Mouse (Mus musculus): ENCODE measurements at regions not wholly inside any gene's neighbourhood (a gene's known extent, or its start where the extent isn't known, plus 50 kb on each side); places are given as distances from the start of the nearest gene placed in this dataset.
A peak's percentile ranks its signal among the peaks of the same experiment; 100 is the strongest.

GRCm38 (mm10) chr3:103408724-103409123 lies 129.6 kb downstream of the Trim33 start:
- no peak for DNase-seq (ENCODE audit: low spot score in 2 of 2)

- no peak for DNase-seq (ENCODE audit: low spot score in 2 of 2)
Observed at GRCm38 (mm10) chr3:103412247-103412646, 133.2 kb downstream of the Trim33 start.

- no peak for DNase-seq (ENCODE audit: low spot score in 2 of 2)
Observed at GRCm38 (mm10) chr3:103415051-103415695, 136.1 kb downstream of the Trim33 start.

- DNase-seq (ENCODE audit: low spot score in 2 of 2) = no peak
Observed at GRCm38 (mm10) chr3:103416296-103416695, 137.2 kb downstream of the Trim33 start.

GRCm38 (mm10) chr3:103417781-103418180 lies 138.7 kb downstream of the Trim33 start:
- DNase-seq (ENCODE audit: low spot score in 2 of 2) = no peak

GRCm38 (mm10) chr3:103419761-103420620 lies 140.9 kb downstream of the Trim33 start:
- no peak for DNase-seq (ENCODE audit: low spot score in 2 of 2)

GRCm38 (mm10) chr3:103420621-103421274 lies 141.7 kb downstream of the Trim33 start:
- DNase-seq (ENCODE audit: low spot score in 2 of 2) = peak; percentile 32 to 36

GRCm38 (mm10) chr3:103421275-103421621 lies 142.2 kb downstream of the Trim33 start:
- DNase-seq (ENCODE audit: low spot score in 2 of 2) = peak in 1 of 2 experiments; percentile 25

- no peak for DNase-seq (ENCODE audit: low spot score in 2 of 2)
Observed at GRCm38 (mm10) chr3:103422806-103423205, 143.7 kb downstream of the Trim33 start.

- no peak for DNase-seq (ENCODE audit: low spot score in 2 of 2)
Observed at GRCm38 (mm10) chr3:103423290-103423689, 144.2 kb downstream of the Trim33 start.

- no peak for DNase-seq (ENCODE audit: low spot score in 2 of 2)
Observed at GRCm38 (mm10) chr3:103425812-103426430, 146.8 kb downstream of the Trim33 start.

- no peak for DNase-seq (ENCODE audit: low spot score in 2 of 2)
Observed at GRCm38 (mm10) chr3:103429227-103429788, 145.7 kb upstream of the Syt6 start.

GRCm38 (mm10) chr3:103430131-103430530 lies 144.9 kb upstream of the Syt6 start:
- DNase-seq (ENCODE audit: low spot score in 2 of 2) = no peak

- no peak for DNase-seq (ENCODE audit: low spot score in 2 of 2)
Observed at GRCm38 (mm10) chr3:103432254-103432653, 142.8 kb upstream of the Syt6 start.

- DNase-seq (ENCODE audit: low spot score in 2 of 2) = no peak
Observed at GRCm38 (mm10) chr3:103436902-103437603, 138.0 kb upstream of the Syt6 start.

- peak; percentile 50 to 64 for DNase-seq (ENCODE audit: low spot score in 2 of 2)
Observed at GRCm38 (mm10) chr3:103438791-103439354, 136.2 kb upstream of the Syt6 start.

- DNase-seq (ENCODE audit: low spot score in 2 of 2) = no peak
Observed at GRCm38 (mm10) chr3:103443247-103443646, 131.8 kb upstream of the Syt6 start.

- DNase-seq (ENCODE audit: low spot score in 2 of 2) = no peak
Observed at GRCm38 (mm10) chr3:103445852-103446251, 129.2 kb upstream of the Syt6 start.

- DNase-seq (ENCODE audit: low spot score in 2 of 2) = no peak
Observed at GRCm38 (mm10) chr3:103449851-103450250, 125.2 kb upstream of the Syt6 start.

- DNase-seq (ENCODE audit: low spot score in 2 of 2) = no peak
Observed at GRCm38 (mm10) chr3:103451971-103452370, 123.1 kb upstream of the Syt6 start.
